Mouse (Mus musculus): ENCODE results near the gene Pth2. TPM values are rescaled to one million over a fixed set of nuclear protein-coding genes. Genes with fewer than 3 reads are reported as not detected.
"Not testable (repeated sequence)": the region's sequence is repeated elsewhere in the genome, so short reads cannot be mapped to it uniquely, and the experiment has no call there.

Gene Pth2
- polyA plus RNA-seq, 1 experiment from 2014 or later, result not detected

GRCm38 (mm10) chr7:45144368-45145174 is 36.2 kb upstream of the Pth2 start:
- Histone ChIP-seq H3K27ac (replicated peaks) (no peak overlapping the region), H3K9me3 (replicated peaks) (no peaks in the 10 kb centered on the region), H3K4me1 (peaks cover 7% of the 10 kb centered on the region), H3K27me3 (ENCODE audit: low read depth, poor library complexity, severe bottlenecking) (no peaks in the 10 kb centered on the region), H3K4me3 (no peak overlapping the region), H3K36me3 (peaks cover 70% of the 10 kb centered on the region)
- no peak for DNase-seq (ENCODE audit: low spot score)
- 86% methylated on average over 13 of the region's 13 CpGs for WGBS

GRCm38 (mm10) chr7:45145460-45145859 is 35.3 kb upstream of the Pth2 start:
- 96% methylated on average over 8 of the region's 8 CpGs for WGBS
- H3K27ac ChIP-seq (replicated peaks), result no peak overlapping the region
- no peak for DNase-seq (ENCODE audit: low spot score)
- peaks cover 70% of the 10 kb centered on the region for H3K36me3 ChIP-seq
- H3K4me1 ChIP-seq, result peaks cover 15% of the 10 kb centered on the region
- no peaks in the 10 kb centered on the region for H3K9me3 ChIP-seq (replicated peaks)
- H3K4me3 ChIP-seq, result no peak overlapping the region
- no peaks in the 10 kb centered on the region for H3K27me3 ChIP-seq (ENCODE audit: low read depth, poor library complexity, severe bottlenecking)

GRCm38 (mm10) chr7:45147267-45147666 is 33.5 kb upstream of the Pth2 start:
- peaks cover 61% of the 10 kb centered on the region for H3K36me3 ChIP-seq
- H3K27me3 ChIP-seq (ENCODE audit: low read depth, poor library complexity, severe bottlenecking), result no peaks in the 10 kb centered on the region
- H3K4me3 ChIP-seq, result no peak overlapping the region
- H3K9me3 ChIP-seq (replicated peaks), result no peaks in the 10 kb centered on the region
- H3K4me1 ChIP-seq, result peaks cover 23% of the 10 kb centered on the region
- 92% methylated on average over 11 of the region's 11 CpGs for WGBS
- H3K27ac ChIP-seq (replicated peaks), result no peak overlapping the region
- DNase-seq (ENCODE audit: low spot score), result no peak

GRCm38 (mm10) chr7:45147899-45148298 is 32.9 kb upstream of the Pth2 start:
- Histone ChIP-seq H3K27ac (replicated peaks) (no peak overlapping the region), H3K4me1 (peaks cover 23% of the 10 kb centered on the region), H3K9me3 (replicated peaks) (no peaks in the 10 kb centered on the region), H3K36me3 (peaks cover 54% of the 10 kb centered on the region), H3K27me3 (ENCODE audit: low read depth, poor library complexity, severe bottlenecking) (no peaks in the 10 kb centered on the region), H3K4me3 (no peak overlapping the region)
- DNase-seq (ENCODE audit: low spot score), result no peak
- 91% methylated on average over 11 of the region's 11 CpGs for WGBS

- no peak overlapping the region for H3K27ac ChIP-seq (replicated peaks)
- peaks cover 28% of the 10 kb centered on the region for H3K4me1 ChIP-seq
- H3K9me3 ChIP-seq (replicated peaks), result no peaks in the 10 kb centered on the region
- no peak for DNase-seq (ENCODE audit: low spot score)
- H3K27me3 ChIP-seq (ENCODE audit: low read depth, poor library complexity, severe bottlenecking), result no peaks in the 10 kb centered on the region
- peaks cover 47% of the 10 kb centered on the region for H3K36me3 ChIP-seq
- H3K4me3 ChIP-seq, result no peak overlapping the region
- 66% methylated on average over 4 of the region's 4 CpGs for WGBS
These were observed 32.2 kb upstream of the Pth2 start for GRCm38 (mm10) chr7:45148534-45149098.

- DNase-seq (ENCODE audit: low spot score), result no peak
- Histone ChIP-seq H3K27ac (replicated peaks) (peak overlapping the region; percentile 59), H3K4me3 (no peak overlapping the region), H3K27me3 (ENCODE audit: low read depth, poor library complexity, severe bottlenecking) (no peaks in the 10 kb centered on the region), H3K4me1 (peaks cover 30% of the 10 kb centered on the region), H3K9me3 (replicated peaks) (no peaks in the 10 kb centered on the region), H3K36me3 (peaks cover 38% of the 10 kb centered on the region)
- WGBS, result 30% methylated on average over 6 of the region's 6 CpGs
These were observed 31.2 kb upstream of the Pth2 start for GRCm38 (mm10) chr7:45149545-45149944.

GRCm38 (mm10) chr7:45150321-45150720 is 30.5 kb upstream of the Pth2 start:
- DNase-seq (ENCODE audit: low spot score), result no peak
- H3K27ac ChIP-seq (replicated peaks), result 0 out of 2 replicates have a peak overlapping the region, but pooled peaks have one; percentile 59
- no peaks in the 10 kb centered on the region for H3K27me3 ChIP-seq (ENCODE audit: low read depth, poor library complexity, severe bottlenecking)
- no peaks in the 10 kb centered on the region for H3K9me3 ChIP-seq (replicated peaks)
- H3K4me1 ChIP-seq, result peaks cover 37% of the 10 kb centered on the region
- WGBS, result 66% methylated on average over 4 of the region's 4 CpGs
- peaks cover 30% of the 10 kb centered on the region for H3K36me3 ChIP-seq
- no peak overlapping the region for H3K4me3 ChIP-seq

- H3K27ac ChIP-seq (replicated peaks), result no peak overlapping the region
- DNase-seq (ENCODE audit: low spot score), result no peak
- peaks cover 23% of the 10 kb centered on the region for H3K36me3 ChIP-seq
- H3K4me3 ChIP-seq, result no peak overlapping the region
- no peaks in the 10 kb centered on the region for H3K9me3 ChIP-seq (replicated peaks)
- WGBS, result 76% methylated on average over 11 of the region's 11 CpGs
- H3K4me1 ChIP-seq, result peaks cover 41% of the 10 kb centered on the region
- no peaks in the 10 kb centered on the region for H3K27me3 ChIP-seq (ENCODE audit: low read depth, poor library complexity, severe bottlenecking)
These were observed 29.5 kb upstream of the Pth2 start for GRCm38 (mm10) chr7:45151303-45151702.

- DNase-seq (ENCODE audit: low spot score); H3K27ac ChIP-seq (replicated peaks); H3K9me3 ChIP-seq (replicated peaks); H3K27me3 ChIP-seq (ENCODE audit: low read depth, poor library complexity, severe bottlenecking): not testable (repeated sequence)
- Histone ChIP-seq H3K4me1 (peaks cover 41% of the 10 kb centered on the region), H3K36me3 (peaks cover 20% of the 10 kb centered on the region), H3K4me3 (peak overlapping the region; percentile 75)
- 94% methylated on average over 2 of the region's 2 CpGs for WGBS
These were observed 27.7 kb upstream of the Pth2 start for GRCm38 (mm10) chr7:45153052-45153451.

- no peaks in the 10 kb centered on the region for H3K9me3 ChIP-seq (replicated peaks)
- H3K27ac ChIP-seq (replicated peaks), result peak overlapping the region; percentile 98
- no peaks in the 10 kb centered on the region for H3K27me3 ChIP-seq (ENCODE audit: low read depth, poor library complexity, severe bottlenecking)
- H3K36me3 ChIP-seq, result peaks cover 21% of the 10 kb centered on the region
- WGBS, result 5% methylated on average over 5 of the region's 5 CpGs
- peaks cover 41% of the 10 kb centered on the region for H3K4me1 ChIP-seq
- no peak for DNase-seq (ENCODE audit: low spot score)
- H3K4me3 ChIP-seq, result peak overlapping the region; percentile 75
These were observed 27.2 kb upstream of the Pth2 start for GRCm38 (mm10) chr7:45153586-45153985.

GRCm38 (mm10) chr7:45154096-45154992 is 26.5 kb upstream of the Pth2 start, which contains the start of the genes Pih1d1 and Aldh16a1:
Gene Pih1d1 (plus strand): TSS chr7:45154303.
Gene Aldh16a1 (minus strand): TSS chr7:45154584.
- Histone ChIP-seq H3K27me3 (ENCODE audit: low read depth, poor library complexity, severe bottlenecking) (no peaks in the 10 kb centered on the region), H3K4me3 (peak within 1 kb of the TSS; percentile 75), H3K9me3 (replicated peaks) (no peaks in the 10 kb centered on the region), H3K36me3 (peaks cover 28% of the 10 kb centered on the region), H3K27ac (replicated peaks) (peak within 1 kb of the TSS; percentile 98), H3K4me1 (peaks cover 36% of the 10 kb centered on the region)
- 5% methylated on average over 69 of the region's 69 CpGs for WGBS
- DNase-seq (ENCODE audit: low spot score), result peak; percentile 96

- no peaks in the 10 kb centered on the region for H3K9me3 ChIP-seq (replicated peaks)
- peaks cover 35% of the 10 kb centered on the region for H3K36me3 ChIP-seq
- peak overlapping the region; percentile 75 for H3K4me3 ChIP-seq
- peaks cover 29% of the 10 kb centered on the region for H3K4me1 ChIP-seq
- peak overlapping the region; percentile 98 for H3K27ac ChIP-seq (replicated peaks)
- peak; percentile 46 for DNase-seq (ENCODE audit: low spot score)
- no peaks in the 10 kb centered on the region for H3K27me3 ChIP-seq (ENCODE audit: low read depth, poor library complexity, severe bottlenecking)
- 83% methylated on average over 12 of the region's 12 CpGs for WGBS
These were observed 25.7 kb upstream of the Pth2 start for GRCm38 (mm10) chr7:45154993-45155514.
